Mouse (Mus musculus): ENCODE results near the gene Aldh16a1. TPM values are rescaled to one million over a fixed set of nuclear protein-coding genes. Genes with fewer than 3 reads are reported as not detected.
"Not testable (repeated sequence)": the region's sequence is repeated elsewhere in the genome, so short reads cannot be mapped to it uniquely, and the experiment has no call there.

Gene Aldh16a1
- polyA plus RNA-seq, 3 experiments from 2014 or later: 15.2 to 32.1 (median 26.6) TPM

DNA sequence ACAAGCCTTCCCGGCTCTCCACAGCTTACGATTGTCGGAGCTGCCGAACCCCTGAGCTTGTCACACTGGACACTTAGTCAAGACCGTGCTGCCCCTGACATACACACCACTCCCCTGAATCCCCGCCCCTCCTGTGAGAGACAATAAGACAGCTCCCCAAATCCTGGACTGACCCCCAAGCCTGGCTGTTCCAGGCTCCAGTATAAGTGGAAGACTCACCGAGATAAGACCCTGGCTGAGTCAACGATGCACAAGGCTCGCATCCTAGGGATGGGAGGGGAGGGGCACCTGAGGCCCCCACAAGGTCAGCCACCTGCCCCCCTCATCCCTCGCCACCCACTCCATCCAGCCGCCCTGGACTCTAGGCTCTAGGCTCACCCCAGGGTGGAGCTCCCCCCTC, 22.5 kb downstream of the Aldh16a1 start:
- ATAC-seq: no peak

DNA sequence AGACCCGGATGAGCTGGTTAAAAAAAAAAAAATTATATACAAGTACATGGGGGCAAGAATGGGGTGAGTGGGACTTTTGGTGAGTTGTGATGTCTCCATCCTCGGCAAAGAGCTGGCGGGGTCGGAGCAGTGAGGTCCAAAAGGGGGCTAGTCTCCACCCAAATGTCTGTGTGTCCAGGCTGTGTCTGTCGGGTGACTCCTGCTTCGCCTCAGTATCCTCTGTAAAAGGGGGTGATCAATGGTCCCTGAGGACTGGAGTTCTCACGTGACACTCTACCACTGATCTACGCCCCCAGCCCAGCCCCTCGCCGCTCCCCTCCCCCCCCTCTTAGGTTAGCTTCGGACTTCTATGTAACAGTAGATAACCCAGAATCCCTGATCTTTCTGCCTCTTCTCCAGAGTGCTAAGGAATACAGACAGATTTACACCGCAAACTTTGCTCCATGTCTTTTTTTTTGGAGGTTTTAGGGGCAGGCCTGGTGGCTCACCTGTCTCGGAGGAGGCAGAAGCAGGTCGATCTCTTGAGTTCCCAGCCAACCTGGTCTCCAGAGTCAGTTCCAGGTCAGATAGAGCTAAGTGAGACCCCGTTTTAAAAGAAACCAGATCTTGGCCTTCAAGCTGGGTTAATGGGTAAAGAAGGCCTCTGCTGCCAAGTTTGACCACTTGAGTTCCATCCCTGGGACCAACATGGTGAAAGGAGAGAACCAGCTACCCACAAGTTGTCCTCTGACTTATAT, 24.4 kb downstream of the Aldh16a1 start:
- ATAC-seq: no peak

DNA sequence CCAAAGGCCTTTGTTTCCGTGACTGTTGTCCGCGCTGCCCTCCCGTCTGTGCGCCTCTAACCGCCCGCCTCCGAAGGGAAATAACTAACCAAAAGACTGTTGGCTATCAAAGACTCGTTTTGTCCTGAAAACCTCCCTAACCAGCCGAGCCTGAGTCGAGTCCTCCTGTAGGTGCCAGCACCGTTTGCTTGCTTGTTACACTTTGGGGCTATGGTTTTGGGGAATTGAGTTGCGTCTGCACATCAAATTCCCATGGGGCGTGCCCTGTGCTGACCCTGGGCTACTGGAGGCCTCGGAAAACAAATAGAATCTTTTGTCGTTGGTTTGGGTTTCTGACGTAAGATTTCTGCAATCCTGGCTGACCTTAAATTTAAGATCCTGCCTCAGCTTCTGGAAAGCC, 25.1 kb downstream of the Aldh16a1 start:
- no peak for ATAC-seq

DNA sequence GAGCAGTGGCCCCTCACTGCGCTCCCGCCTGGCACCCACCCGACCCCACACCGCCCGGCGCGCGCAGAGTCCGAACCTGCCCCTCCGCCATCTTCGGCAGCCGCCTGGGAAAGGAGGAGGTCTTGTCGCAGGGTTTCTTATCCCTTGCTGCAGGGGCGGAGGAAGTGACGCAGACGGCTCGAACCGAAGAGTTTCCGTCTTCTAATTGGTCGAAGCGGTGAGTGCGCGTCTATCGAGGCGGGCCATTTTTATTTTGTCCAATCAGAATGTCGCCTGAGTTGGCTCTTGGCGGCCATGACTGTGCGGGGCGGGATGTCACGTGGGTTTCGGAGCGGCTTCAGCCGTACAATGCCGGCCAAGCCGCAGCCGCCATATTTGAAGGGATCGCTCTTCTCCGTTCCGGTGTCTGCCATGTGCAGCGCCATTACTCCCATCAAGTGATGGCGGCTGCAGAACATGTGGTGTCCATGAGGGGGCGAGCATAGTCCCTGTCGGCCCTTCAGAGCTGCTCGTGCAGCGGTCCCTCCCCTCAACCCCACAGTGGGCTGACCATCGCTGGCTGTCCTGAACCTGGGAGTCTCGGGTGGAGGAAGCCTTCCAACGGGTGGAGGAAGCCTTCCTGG, 25.6 kb downstream of the Aldh16a1 start, which contains the start of gene Rpl13a:
Gene Rpl13a (minus strand): TSS at position 138 of the 623 bp plus-strand sequence.
- ATAC-seq: peak; percentile 83

DNA sequence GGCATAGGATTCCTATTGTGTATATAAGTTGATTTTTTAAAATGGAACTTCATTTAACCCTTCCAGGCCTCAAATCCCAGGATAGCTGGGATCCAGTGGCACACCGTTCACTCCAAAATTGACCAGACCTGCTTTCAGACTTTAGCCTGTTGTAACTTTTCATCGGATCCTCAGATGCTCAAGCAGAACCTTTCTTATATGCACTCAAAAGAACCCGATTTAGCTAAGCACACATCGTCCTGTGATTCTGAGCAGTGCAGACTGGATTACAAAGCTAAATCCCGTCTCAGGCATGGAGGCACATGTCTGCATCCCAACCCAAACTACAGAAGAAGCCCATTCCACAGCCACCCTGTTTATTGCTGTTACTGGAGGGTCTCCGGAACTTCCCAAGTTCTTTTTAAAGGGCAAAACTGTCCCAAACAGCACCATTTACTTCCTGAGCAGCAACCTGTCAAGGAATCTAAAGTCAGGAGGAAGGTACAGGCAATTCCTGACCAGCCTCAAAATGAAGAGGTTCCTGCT, 26.6 kb downstream of the Aldh16a1 start:
- no peak for ATAC-seq

DNA sequence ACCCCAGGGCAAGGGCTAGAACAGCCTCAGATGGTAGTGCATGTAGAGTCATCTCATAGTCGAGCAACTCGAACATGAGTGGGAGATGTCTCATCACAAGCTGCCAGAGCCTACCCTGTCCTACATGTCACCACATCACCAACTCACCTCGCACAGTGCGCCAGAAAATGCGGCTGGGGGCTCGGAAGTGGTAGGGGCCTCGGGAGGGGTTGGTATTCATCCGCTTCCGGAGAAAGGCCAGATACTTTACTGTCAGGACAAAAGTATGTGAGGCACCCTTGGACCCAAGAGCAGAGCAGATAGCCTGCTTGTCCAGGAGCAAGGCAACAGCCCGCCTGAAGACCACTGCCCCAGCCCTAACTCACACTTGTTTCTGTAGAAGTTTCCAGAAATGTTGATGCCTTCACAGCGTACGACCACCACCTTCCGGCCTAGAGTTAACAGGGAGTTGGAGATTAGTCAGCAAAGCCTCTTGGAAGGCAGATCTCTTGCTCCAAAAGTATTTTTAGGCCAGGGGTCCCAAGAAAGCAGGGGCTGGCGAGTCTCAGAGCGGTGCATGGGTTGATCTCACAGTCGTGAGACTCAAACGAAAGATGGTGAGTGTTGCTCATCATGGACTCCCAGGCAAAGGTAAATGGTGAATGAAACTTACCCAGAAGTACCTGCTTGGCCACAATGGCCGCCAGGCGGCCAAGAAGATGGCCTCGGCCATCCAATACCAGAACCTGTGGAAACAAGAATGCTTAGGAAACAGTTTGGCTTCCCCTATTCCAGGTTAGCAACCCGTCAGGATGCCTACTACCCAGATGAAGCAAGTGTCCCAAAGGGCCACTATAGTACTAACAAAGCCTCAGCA, 27.3 kb downstream of the Aldh16a1 start:
- ATAC-seq: no peak

DNA sequence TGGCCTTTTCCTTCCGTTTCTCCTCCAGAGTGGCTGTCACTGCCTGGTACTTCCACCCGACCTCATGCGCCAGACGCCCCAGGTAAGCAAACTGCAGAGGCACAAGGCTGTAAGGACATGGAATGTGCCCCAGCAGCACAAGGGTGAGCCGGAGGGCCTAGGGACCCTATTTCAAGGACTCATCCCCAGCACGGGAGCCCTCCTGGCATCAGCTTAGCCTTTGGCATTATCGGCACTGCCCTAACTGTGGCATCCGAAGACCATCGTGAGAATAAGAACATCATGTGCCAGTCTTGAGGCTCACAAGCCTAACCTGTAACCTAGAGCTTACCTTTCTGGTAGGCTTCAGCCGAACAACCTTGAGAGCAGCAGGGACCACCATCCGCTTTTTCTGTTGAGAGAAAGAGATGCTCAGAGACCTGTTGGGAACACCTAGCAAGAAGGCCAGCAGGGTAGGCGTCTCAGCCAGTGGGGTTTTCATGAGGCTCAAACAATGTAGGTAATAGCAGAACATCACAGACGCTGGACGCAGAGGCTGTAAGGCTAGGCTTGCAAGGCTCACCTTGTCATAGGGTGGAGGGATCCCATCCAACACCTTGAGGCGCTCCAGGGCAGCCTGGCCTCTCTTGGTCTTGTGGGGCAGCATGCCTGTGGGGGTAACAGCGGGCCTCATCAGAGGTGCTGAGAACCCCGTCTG, 28.1 kb downstream of the Aldh16a1 start:
- no peak for ATAC-seq

DNA sequence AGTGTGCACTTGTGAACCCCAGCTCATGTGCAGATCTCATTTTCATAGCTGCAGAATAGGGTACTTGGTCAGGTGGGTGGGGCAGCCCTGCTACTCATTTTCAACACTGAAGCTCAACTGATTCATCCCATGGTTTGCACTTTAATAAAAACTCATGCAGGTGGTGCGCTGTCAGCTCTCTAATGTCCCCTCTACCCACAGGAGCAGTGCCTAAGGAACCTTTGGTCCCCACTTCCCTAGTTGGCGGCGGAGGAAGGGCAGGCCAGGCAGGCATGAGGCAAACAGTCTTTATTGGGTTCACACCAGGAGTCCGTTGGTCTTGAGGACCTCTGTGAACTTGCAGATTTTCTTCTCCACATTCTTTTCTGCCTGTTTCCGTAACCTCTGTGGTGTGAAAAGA, 28.7 kb downstream of the Aldh16a1 start:
- not testable (repeated sequence) for ATAC-seq

DNA sequence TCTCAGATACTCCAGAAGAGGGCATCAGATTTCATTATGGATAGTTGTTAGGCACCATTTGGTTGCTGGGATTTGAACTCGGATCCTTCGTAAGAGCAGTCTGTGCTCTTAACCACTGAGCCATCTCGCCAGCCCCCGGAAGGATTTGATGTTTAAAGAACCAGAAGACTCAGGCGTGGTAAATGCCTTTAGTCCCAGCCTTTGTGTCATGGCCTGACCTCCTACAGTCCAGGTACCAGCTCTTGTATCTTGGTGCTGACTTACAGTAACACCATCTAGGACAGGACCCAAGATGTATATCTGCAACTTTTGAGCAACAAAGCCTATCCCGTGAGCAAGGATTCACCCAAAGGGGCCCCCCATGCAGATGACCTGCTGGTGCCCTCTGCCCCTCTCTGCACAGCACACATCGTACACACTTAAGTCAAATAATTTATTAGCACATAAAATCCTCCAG, 29.2 kb downstream of the Aldh16a1 start:
- ATAC-seq: no peak

DNA sequence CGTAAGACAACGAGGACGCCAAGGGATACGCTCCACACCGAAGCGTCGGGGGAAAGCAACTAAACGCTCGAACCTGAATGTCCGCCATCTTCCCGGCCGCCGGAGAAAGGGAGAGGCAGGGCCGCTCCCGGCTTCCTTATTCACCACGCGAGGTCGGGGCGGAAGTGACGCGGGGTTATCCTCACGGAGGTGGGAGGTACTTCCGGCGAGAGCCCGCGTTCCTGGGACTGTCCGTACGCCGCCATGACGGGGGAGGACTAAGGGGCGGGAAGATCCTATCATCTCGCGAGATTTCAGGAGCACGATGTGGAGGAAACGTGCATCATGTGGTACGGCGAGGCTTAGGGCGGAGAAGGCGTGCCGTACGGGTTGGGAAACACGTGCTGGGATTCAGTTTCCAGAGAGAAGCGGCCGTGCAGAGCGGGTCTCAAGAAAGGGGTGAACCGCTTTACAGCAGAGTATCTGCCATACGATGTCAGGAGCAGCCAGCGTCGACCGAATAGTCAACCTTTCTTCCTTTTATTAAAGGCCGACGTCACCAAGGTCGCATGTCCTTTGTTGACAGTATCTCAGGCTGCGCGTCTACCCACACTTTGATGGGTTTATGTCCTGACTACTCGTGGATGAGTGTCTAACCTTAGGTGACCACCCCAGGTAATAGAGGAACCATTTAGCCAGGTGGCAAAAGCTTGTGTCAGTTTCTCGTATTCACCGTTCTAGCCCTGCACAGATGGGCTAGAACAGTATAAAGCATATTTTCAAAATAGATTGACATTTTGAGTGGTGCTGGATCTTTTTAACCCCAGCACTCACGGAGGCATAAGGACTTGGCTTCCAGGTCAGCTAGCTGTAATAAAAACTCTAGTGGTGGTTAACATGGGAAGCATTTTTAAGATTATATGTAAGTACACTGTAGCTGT, 29.9 kb downstream of the Aldh16a1 start, which contains the start of gene Rps11:
Gene Rps11 (minus strand): TSS at position 216 of the 920 bp plus-strand sequence.
- ATAC-seq: peak; percentile 63

DNA sequence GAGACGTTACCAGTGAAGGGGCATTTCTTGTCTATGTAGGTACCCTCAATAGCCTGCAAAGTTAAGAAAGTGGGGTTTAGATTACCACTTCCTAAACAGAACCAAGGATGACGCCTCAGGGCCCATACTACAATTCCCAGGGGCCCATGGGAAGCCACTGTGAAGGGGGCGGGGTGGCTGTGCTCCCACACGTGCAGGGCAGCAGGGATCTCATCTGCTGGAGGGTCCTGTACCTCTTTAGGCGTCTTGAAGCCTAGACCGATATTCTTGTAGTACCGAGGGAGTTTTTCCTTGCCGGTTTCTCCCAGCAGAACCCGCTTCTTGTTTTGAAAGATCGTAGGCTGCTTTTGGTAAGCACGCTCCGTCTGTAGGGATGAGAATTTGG, 31.2 kb downstream of the Aldh16a1 start:
- no peak for ATAC-seq

DNA sequence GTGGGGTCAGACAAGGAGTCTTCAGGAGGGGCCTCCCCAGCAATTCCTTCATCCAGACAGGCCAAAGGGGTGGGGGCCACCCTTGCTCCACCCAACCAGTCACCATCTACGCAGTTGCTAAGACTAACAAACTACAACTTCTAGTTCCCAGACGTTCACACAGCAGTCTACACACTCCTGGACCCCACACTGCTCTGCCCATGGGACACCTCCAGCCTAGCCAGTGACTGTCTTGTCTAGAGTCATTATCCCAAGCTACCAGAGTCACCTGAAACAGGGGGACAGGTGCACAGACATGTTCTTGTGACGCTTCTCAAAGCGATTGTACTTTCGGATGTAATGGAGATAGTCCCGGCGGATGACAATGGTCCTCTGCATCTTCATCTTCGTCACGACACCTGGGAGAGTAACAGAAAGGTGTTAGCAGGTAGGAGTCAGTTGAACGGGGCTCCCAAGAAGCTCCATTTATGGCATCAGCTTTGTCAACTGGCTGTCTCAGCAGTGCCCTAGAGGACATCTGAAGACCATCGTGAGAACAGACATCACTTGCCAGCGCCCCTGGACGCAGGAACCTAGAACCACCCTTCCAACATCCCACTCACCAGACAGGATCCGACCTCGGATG, 31.7 kb downstream of the Aldh16a1 start:
- ATAC-seq: no peak

DNA sequence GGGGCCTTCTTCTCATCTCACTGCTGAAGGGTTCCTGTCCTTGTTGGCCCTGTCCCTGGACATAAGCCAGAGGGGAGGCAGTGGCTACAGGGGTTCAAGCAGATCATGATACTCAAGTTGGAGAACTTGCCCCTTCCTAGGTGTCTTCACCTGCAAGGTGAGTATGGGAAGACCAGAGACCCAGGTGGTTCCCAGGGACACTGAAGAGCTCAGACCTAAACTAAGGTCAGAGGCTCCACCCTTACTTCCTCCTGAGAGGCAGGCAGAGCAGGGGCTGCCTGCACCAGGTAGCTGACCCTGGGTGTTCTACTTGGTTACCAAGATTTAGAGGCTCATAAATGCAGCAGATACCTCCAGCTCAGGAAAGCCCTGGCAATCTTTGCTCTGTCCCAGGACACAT, 32.4 kb downstream of the Aldh16a1 start:
- no peak for ATAC-seq

DNA sequence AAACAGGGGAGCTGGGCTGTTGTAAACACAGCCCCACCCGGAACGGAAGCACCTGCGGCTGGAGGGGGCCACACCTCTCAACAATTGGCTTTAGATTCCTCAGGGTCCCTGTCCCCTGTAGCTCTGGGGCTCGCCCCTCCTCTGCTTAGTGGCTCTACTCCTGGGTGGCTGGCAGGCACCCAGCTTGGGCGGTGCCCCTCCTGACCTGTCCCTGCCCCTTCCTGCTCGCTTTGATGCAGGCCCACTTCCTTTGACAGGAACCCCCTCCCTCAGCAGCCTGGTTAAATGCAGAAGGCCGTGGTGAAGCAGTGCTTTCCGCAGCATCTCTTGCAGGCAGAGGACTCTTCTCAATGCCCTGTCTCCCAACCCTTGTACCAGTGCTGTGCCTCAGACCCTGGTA, 33.0 kb downstream of the Aldh16a1 start:
- peak; percentile 64 for ATAC-seq

DNA sequence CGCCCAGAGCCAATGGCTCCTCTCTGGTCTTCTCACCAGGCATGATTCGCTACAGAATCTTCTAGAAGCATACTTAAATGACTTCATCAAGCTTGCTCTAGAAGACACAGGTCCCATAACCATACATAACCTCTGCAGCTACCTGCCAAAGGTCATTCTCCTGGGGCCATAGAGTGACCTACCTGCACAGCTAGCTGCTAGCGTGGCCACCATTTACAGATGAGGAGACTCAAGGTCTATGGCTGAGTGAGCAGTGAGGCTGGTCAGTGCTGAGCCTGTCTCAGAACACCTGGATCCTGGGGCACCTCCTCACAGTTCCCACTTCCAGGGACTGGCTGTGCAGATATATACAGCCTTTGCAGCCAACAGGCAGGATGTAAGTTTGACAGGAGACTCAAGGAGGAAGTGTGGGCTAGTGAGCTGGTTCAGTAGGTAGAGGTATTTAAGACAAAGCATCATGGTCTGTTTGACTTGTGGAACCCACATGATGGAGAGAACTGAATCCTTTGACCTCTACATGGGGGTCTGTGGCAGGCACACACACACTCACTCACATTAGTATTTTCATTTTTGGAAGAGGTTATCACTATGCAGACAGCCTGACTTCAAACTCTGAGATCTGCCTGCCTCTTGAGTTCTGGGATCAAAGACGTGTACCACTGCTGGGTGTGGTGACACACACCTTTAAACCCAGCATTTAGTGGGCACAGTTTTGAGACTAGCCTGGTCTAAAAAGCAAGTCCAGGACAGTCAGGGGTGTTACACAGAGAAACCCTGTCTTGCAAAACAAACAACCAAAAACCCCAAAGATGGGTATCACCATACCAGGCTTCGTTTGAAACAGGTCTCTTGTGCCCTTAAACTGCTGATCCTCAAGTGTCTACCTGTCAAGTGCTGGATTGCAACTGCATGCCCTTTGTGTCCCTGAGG, 34.3 kb downstream of the Aldh16a1 start:
- no peak for ATAC-seq

DNA sequence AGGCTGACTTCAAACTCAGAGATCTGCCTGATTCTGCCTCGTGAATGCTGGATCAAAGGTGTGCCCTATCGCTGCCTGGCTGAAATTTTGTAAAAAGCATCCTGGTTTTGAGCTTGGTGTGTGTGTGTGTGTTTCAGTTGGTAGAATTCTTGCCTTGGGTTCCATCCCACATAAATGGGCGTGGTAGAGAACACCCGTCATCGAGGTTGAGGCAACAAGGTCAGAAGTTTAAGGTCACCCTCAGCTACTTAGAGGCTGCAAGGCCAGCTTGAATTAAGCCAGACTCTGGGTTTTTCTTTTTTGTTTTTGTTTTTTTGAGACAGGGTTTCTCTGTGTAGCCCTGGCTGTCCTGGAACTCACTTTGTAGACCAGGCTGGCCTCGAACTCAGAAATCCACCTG, 36.0 kb downstream of the Aldh16a1 start:
- ATAC-seq: no peak

DNA sequence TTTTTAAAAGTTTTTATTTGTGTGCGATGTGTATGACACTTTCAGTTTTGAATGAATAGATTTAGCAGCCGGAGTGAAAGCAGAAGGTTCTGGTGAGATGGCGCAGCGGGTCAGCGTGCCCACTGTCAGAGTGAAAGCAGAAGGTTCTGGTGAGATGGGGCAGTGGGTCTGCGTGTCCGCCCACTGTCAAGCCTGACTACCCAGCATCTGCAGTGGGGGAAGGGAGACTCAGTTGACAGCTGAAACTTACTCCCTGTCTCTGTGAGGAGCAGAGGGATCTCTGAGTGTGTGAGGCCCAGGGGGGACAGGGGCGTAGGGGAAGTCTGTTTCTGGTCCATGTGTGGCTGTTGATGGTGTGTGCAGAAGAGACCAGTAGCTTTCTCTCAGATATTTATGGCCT, 36.8 kb downstream of the Aldh16a1 start:
- ATAC-seq: no peak

DNA sequence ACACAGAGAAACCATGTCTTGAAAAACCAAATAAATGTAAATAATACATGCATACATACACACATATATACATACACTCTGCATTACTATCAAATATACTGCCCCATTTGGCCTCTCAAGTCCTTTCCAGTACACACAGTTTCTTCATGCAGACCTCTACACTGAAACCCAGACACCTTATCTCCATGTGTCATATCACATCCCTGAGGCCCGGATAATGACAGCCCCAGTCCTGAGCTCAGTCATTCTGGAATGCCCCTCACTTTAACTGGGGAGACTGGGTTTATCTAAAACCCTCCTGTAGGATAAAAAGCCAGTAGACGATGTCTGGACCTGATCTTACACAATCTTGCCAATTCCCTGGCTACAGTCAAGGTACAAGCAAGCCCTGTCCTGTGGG, 40.9 kb downstream of the Aldh16a1 start:
- no peak for ATAC-seq

DNA sequence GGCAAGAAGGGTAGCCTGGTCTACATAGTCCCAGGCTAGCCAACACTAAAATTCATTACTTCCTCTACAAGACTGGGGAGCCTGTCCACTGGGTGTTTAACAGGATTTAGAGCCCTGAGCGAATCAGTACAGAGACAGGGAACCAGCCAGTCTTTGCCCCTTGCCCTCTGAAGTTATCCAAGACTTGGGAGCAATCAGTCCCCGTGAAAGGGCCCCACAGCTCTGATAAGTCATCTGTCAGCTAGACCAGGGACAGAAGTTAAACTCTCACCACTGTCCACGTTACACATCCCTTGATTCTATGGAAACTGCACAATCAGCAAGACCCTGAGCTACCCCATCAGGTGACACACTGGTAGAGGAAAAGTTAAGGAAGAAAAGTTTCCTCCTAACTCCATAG, 41.9 kb downstream of the Aldh16a1 start:
- ATAC-seq: no peak

DNA sequence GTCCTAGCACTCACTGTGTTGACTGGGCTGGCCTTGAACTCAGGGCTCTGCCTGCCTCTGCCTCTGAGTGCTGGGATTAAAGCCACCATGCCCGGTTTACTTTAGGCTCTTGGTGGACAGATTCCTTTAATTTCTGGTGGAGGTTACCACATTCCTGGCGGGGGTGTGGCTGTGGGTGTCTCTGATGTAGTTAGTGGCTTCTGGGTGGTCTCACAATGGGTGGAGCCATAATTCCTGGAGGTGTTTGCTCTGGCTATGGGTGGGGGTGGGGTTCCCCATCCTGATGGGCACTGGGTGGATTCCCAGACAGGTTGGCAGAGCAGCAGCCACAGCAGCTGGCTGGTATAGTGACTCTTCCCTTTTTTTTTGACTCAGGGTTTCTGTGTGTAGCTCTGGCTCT, 42.4 kb downstream of the Aldh16a1 start:
- no peak for ATAC-seq

Data from inflammation-experienced regulatory T-cells, adult 6 months (primary cell).